Mouse (Mus musculus): ENCODE results near the gene Pdap1.

GRCm38 (mm10) chr5:145084822-145085221 lies 55.2 kb downstream of the Pdap1 start:
- TF ChIP-seq CTCF (IDR thresholded peaks at IDR 0.05; ENCODE audit: low read depth): no peak
- TF ChIP-seq EP300 (IDR thresholded peaks at IDR 0.05; ENCODE audit: low read depth): no peak
